Mouse (Mus musculus): ENCODE measurements around the gene Tcte2.

Gene Tcte2

DNA sequence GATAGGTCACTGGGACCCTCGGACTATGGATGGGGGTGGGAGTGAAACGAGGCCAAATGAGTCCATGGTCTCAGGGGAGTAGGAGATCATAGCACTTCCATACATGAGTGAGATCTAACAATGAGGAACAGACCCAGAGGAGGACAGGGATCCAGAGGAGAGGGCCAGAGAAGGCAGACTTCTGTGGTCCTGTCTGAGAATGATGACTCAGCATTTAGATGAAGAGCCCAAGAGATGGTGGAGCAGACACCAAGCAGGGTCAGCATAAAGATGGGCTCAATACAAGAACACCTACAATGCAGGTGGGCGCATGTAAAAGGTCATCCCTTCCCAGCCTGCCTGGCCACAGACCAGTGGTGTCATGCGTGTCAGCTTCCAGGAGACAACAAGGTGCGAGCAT lies 41.4 kb downstream of the Tcte2 start:
- no peak for DNase-seq (ENCODE audit: extremely low spot score)

DNA sequence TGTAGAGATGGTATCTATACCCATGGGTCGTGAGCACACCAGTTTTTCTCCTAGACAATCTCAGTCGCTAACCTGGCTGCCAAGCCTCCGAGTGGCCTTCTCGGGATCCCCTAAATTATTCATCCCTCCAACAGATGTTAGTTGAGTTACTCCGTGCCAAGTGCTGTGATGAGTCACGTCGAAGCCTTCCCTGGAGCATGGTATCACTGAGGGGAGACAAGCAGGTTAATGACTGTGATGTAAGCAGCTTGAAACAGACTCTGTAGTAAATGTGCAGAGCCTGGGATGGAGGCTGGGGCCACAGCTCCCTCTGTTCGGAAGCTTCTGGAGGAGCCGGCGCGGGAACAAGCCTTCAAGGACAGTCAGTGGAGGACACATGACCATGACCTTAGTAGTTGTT lies 44.2 kb downstream of the Tcte2 start:
- no peak for DNase-seq (ENCODE audit: extremely low spot score)

DNA sequence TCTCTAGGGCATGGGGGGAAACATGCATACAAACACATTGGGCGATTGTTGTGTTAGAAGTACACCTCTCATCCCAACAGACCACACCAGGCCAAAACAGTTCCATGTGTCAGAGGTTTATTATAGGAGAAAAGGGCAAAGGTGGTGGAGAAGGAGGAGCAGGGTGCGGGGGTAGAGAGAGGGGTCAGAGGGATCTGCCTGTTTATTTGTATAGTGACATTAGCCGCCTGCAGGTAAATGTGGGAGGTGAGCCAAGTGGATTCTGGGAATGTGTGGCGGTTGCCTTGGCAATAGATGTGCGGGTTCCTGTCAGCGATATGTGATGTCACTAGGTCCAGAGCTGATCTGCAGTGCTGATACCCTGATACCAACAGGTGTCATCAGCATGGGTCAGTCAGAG lies 45.3 kb downstream of the Tcte2 start:
- DNase-seq (ENCODE audit: extremely low spot score), result no peak

- DNase-seq (ENCODE audit: extremely low spot score), result no peak
Measured at GRCm38 (mm10) chr17:13715511-13715910, 46.1 kb downstream of the Tcte2 start.

GRCm38 (mm10) chr17:13714654-13715053 lies 47.0 kb downstream of the Tcte2 start:
- no peak for DNase-seq (ENCODE audit: extremely low spot score)

DNA sequence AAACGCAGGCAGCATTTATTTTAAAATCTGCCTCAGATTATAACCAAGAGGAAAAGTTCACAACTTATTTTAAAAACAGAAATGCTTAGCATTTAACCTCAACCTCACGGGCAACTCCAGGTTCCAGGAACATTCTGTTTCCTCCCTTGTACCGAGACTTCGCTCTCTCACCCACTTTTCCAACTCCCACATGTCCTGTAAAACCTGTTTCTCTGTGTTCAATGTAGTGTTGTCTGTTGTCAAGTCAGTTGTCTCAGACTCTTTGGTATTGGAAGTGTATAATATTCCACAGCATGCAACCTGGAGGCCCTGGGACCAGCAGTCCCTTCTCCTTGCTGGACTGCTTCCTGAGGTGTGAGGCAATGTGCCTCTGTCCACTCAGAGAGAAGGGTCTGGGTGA lies 47.5 kb downstream of the Tcte2 start:
- DNase-seq (ENCODE audit: extremely low spot score), result no peak

DNA sequence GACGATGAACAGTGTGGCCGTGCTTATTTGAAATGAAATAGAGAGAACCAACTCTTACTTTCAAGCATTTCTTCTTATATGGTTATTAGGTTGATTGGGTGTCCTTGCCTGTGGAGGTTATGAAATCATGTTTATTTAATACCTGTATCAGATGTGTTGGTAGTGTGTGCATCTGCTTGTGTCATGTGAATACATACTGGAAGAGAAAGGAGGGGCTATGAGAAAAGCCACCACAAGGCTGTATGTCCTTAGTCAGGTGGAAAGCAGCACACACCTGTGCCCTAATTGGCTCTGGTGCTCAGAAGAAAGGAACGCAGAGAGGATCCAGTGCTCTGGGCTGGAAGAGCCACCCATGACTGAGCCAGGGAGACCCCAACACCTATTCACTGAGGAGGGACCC lies 49.1 kb downstream of the Tcte2 start:
- DNase-seq (ENCODE audit: extremely low spot score), result no peak

DNA sequence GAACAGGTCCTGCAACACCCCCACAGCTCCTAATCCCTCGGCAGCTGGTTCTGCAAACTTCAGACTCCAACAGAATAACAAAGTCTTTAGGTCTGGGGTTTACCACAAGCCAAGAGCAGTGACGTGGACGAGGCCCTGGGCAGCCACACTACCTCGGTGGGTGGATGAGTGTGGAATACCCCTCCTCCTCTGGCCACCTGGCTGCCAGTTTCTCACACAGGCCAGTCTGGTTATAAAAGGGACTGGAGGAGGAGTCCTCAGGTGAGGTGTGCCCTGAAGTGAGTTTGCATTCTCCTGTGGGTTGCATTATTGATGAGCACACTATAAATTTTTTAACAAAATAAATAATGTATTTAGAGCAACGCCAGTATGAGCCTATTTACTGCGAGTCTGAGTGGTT lies 49.5 kb downstream of the Tcte2 start:
- no peak for DNase-seq (ENCODE audit: extremely low spot score)

DNA sequence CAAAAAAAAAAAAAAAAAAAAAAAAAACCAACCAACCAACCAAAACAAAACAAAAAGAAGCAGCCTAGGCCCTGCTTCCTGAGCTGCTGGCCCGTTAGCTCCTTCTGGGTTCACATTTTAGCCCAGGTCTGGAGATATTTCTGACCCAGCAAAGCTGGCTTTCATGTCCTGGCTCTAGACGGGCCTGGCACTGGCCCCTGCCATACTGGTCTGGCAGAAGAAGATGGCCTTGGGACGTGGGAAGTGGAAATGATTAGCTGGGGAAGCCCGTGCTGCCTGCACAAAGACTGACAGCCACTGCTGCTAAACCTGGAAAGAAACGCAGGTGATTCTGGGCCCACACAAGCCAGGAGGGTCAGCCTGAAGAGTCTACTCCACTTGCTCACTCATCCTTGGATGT lies 50.5 kb downstream of the Tcte2 start:
- no peak for DNase-seq (ENCODE audit: extremely low spot score)

GRCm38 (mm10) chr17:13705481-13705921 lies 56.1 kb downstream of the Tcte2 start:
- DNase-seq (ENCODE audit: extremely low spot score), result peak; percentile 36

- no peak for DNase-seq (ENCODE audit: extremely low spot score)
Measured at GRCm38 (mm10) chr17:13703611-13704320, 57.9 kb downstream of the Tcte2 start.

DNA sequence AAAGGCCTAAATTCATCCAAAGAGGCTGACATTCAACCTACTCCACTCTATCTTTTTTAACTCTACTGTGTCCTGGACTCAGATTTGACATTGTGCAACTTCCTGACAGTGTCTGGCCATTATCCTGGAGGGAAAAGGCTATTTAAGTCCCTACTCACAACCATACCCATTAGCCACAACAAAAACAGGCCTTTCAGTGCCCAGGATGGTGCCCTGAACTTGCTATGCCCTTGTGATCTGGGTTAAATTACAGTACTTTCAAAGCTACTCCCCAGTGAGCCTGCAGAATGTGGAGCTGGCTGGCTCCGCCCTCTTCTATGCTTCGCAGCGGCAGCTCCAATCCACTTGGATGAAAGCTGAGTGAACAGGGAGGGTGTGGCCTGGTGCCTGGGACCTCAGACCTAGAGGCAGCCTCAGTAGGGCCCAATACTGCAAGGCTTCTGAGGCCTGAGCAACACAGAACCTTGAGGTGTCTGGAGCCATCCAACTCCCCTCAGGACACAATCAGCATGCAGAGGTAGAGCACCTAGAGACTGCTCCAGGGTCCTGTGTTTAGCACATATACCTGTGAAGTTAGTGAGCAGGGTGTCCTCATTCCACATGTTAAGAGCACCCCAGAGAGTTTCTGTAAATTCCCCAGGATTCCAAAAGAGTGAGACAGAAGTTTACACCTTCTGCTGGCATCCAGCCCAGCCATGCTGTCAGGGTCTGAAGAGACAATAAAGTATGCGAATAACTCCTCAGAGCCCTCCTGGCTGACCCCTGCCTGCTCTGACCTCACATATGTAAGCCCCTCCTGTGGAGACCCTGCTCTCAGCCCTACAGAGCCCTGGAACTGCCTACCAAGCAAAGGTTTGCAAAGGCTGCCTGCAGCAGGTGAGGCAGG lies 61.3 kb downstream of the Tcte2 start:
- DNase-seq (ENCODE audit: extremely low spot score), result peak; percentile 62

DNA sequence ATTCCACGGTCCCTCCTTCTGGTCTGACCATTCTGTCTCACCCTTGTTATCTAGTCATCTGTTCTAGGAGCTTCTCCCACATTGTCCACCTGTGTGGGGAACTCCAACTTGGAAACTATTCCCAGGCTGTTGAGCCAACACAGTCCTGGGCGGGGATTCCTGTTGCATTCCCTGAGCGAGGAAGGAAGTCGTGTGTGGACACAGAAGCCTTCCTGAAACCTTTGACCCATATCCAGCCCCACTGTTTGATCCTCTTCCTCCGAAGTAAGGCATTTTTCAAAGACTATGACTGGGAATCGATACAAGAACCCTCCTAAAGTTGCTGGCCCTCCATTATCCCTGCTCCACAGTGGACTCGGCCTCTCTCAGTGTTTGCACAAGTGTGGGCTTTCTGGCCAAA lies 61.9 kb downstream of the Tcte2 start:
- DNase-seq (ENCODE audit: extremely low spot score), result no peak

DNA sequence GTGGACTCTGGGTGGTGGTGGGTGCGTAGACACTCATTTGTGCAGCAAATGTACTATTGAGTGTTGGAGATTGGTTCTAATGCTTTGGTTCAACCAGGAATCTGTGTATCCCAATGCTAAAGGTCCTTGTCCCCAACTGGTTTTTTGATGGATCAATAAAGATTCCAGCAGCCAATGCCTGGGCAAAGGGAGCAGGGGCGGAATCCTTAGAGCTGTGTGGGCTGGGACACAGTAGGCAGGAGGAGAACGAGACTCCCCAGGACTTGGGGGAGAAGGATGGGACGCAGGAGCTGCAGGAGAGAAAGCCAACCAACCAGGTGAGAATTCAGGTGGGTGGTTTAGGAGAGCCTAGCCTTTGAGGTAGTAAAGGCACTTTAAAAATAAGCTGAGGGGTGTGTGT lies 63.4 kb downstream of the Tcte2 start:
- DNase-seq (ENCODE audit: extremely low spot score), result no peak

DNA sequence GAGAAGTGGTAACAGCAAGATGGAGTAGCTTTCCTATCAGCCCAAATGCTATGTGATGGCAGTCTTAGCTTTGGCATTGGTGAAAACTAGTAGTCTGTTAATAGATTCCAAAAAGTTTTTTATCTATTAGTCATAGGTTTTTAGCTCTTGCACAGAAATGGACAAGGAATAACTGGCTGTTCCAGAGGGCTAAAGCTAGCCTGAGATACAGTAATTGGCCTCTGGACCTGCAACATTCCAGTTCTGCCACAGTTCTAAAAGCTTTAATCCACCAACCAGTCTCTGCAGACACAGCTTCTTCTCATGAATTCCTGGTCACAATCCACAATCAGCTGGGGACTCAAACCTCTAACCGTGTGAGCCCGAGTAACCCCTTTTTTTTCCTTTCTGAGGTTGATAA lies 64.0 kb downstream of the Tcte2 start:
- DNase-seq (ENCODE audit: extremely low spot score), result no peak

DNA sequence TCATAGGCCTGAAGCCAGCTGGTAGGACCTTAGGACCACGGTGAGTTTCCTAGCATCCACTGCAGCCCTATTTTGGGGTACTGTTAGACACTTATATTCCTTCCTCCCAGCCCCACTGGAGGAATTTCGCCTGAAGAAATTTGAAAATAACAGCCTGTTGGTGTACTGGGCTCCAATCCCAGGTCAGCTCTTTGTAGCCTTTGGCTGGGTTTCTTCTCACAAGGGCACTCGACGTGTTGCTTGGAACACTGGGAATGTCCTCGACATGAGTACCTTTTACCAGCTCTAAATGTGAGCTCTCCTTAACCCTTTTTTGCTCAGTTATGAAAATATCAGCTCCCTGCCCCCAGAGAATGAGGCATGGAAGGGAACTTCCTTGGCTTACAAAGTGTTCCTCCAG lies 65.7 kb downstream of the Tcte2 start:
- DNase-seq (ENCODE audit: extremely low spot score), result no peak

- no peak for DNase-seq (ENCODE audit: extremely low spot score)
Measured at GRCm38 (mm10) chr17:13695211-13695610, 66.4 kb downstream of the Tcte2 start.

DNA sequence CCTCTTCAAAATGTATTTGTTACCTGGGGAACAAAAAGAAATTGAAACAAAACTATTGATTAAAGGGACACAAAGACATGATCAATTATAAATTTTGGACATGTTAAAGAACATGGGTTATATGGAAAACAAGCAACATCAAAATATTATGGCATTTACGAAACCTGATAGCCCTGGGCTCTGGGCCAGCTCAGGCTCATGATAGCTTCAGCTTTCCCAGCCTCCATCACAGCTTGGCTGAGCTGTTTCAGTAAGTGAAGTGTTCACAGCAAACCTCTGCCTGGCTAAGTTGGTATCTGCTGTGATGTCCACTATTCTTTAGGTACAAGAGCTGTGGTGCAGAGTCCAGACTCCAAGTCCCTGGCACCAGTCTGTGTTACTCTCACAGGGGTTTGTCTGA lies 67.4 kb downstream of the Tcte2 start:
- no peak for DNase-seq (ENCODE audit: extremely low spot score)

DNA sequence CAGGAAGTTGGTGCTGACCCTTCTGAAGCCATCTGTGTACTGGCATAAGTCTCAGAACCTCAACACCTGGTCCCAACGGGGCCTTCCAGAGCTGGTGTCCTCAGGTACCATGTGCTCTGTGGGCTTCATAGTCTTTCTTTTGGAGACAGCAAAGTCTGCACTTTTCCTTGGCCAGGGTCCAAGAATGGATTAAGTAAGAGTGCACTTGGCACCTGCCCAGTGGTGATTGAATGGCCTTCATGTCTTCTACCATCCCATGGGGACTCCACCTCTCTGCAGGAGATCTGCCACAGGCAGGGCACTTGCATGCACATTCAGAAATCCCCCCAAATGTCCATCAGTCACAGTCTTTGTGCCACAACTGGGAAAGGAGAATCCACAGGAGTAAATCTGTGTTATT lies 74.0 kb downstream of the Tcte2 start:
- DNase-seq (ENCODE audit: extremely low spot score), result no peak

DNA sequence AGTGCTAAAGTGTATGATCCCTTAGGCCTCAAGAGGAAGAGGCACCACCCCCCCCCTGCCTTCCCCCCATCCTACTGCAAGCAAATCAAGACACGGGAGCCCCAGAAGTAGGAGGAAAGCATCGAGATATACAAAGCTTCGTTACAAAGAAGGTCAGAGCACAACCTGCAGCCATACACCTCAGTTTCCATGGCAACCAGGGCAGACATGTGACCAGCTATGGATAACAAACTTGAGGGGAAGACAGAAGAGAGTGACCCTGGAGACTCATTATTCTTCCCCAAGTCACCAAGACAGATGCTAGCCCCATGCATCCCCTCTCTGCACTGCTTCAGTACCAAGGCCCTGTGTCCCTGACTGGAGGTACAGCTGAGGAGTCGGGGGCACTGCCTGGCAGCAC lies 74.5 kb downstream of the Tcte2 start:
- no peak for DNase-seq (ENCODE audit: extremely low spot score)

GRCm38 (mm10) chr17:13685621-13686020 lies 76.0 kb downstream of the Tcte2 start:
- no peak for DNase-seq (ENCODE audit: extremely low spot score)

DNA sequence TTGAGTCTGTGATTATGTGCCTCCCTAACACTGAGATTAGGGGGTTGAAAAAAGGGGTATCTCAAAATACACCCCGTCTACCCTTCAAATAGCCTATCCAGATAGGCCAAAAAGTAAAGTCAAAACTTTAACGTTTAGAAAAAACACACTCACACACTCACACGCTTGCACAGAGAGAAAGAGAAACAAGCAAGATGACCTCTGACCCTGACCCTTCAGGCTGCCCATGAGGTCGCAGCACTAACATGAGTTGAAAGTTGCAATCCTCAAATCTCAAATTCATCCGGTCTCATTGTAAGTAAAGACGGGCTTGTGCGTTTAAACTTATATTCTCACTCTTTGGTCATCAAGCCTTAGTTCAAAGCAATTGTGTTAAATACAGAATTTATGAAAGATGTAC lies 77.4 kb downstream of the Tcte2 start:
- DNase-seq (ENCODE audit: extremely low spot score), result no peak
